Mouse (Mus musculus) lung, postnatal 0 days (tissue): ENCODE data around the gene Baz2b.

ENCODE experiments used
- CTCF ChIP-seq: IDR thresholded peaks from 2 replicates; pipeline ENCODE4 v1.5.1; 2016; ENCODE audit warnings: antibody characterized with exemption, mild to moderate bottlenecking
- EP300 ChIP-seq: IDR thresholded peaks from 2 replicates; pipeline ENCODE4 v1.6.1; 2016; ENCODE audit warnings: antibody characterized with exemption, mild to moderate bottlenecking, control low read depth

DNA sequence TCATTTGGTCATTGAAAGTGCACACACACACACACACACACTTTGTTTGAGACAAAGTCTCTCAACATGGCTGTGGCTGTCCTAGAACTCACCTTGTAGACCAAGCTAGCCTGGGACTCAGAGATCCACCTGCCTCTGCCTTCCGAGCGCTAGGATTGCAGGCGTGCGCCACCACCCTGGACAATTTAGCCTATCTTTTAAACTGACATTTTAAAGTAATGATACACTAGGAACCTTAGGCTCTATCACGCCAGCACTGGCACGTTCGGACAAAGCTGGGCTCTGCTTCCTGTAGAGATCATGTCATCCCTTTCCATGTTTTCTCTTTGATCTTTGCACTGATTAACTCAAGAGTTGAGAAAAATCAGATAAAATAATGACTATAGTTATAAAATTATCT, 81.0 kb downstream of the Baz2b start:
- TF ChIP-seq CTCF (no peak), EP300 (no peak)
